Mouse (Mus musculus): ENCODE measurements around the gene Ppp1r8. TPM values are rescaled to one million over a fixed set of nuclear protein-coding genes. Genes with fewer than 3 reads are reported as not detected.
"Not testable (repeated sequence)": the region's sequence is repeated elsewhere in the genome, so short reads cannot be mapped to it uniquely, and the experiment has no call there.

Ppp1r8 gene
- polyA plus RNA-seq, 1 experiment from 2014 or later: 54.1 TPM

DNA sequence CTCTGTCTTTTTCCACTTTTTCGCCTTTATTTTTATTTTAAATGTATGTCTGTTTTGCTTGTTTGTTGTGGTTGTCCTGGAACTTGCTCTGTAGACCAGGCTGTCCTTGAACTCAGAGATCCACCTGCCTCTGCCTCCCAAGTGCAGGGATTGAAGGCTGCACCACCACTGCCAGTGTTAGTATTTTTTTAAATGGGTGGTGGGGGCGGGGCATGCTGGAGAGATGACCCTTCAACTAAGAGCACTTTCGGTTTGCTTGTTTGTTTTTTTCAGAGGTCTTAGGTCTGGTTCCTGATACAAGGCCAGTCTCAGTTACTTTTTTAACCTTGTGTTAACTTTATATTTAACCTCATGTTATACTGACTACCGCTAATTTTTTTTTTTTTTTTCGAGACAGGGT is 37.8 kb downstream of the Ppp1r8 start:
- H3K9me3 ChIP-seq: no peaks in the 10 kb centered on the region
- H3K36me3 ChIP-seq: no peaks in the 10 kb centered on the region
- no peaks in the 10 kb centered on the region for H3K27me3 ChIP-seq (replicated peaks)
- H3K4me2 ChIP-seq (replicated peaks): no peak overlapping the region
- H3K9ac ChIP-seq: no peak overlapping the region
- no peak overlapping the region for H3K4me3 ChIP-seq (replicated peaks)
- H3K27ac ChIP-seq: no peak overlapping the region
- 85% methylated on average over 5 of the region's 5 CpGs for WGBS
- 0 out of 2 replicates have a peak, but pooled peaks cover 2% of the 10 kb centered on the region for H3K4me1 ChIP-seq (replicated peaks)
- no peak for ATAC-seq

DNA sequence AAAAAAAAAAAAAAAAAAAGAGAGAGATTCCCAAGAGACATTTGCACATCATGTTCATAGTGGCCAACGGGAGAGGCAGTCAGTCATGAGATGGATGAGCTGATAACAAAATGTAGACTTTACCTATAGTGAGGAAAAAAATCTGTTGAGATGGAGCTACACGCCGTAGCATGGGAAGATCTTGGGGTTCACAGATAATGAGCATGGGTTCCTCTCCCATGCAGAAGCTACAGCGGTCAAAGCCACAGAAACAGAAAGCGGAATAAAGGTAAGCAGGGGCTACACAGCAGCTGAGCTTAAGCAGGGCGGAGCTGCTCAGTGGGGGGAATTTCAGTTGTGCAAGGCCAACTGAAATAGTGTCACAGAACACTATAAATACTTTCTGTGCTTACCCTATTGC is 38.6 kb downstream of the Ppp1r8 start:
- no peaks in the 10 kb centered on the region for H3K27me3 ChIP-seq (replicated peaks)
- H3K4me2 ChIP-seq (replicated peaks): no peak overlapping the region
- no peaks in the 10 kb centered on the region for H3K9me3 ChIP-seq
- H3K36me3 ChIP-seq: no peaks in the 10 kb centered on the region
- H3K4me3 ChIP-seq (replicated peaks): no peak overlapping the region
- WGBS: 90% methylated on average over 6 of the region's 6 CpGs
- H3K27ac ChIP-seq: no peak overlapping the region
- no peak overlapping the region for H3K9ac ChIP-seq
- no peak for ATAC-seq
- 0 out of 2 replicates have a peak, but pooled peaks cover 2% of the 10 kb centered on the region for H3K4me1 ChIP-seq (replicated peaks)

DNA sequence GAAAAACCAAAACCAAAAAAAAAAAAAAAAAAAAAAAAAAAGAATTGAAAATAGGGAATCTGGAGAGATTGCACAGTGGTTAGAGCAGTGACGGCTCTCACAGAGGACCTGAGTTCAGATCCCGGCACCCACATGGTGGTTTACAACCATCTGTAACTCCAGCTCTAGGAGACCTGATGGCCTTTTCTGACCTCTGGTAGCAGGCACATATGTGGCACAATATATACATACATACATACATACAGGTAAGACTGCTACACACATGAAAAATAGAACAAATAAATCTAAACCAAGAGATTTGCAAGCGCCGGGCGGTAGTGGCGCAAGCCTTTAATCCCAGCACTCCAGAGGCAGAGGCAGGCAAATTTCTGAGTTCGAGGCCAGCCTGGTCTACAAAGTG is 39.1 kb downstream of the Ppp1r8 start:
- Histone ChIP-seq H3K4me3 (replicated peaks) (no peak overlapping the region), H3K9me3 (no peaks in the 10 kb centered on the region), H3K36me3 (no peaks in the 10 kb centered on the region), H3K27ac (no peak overlapping the region), H3K4me1 (replicated peaks) (0 out of 2 replicates have a peak, but pooled peaks cover 2% of the 10 kb centered on the region), H3K4me2 (replicated peaks) (no peak overlapping the region), H3K9ac (no peak overlapping the region), H3K27me3 (replicated peaks) (no peaks in the 10 kb centered on the region)
- 96% methylated on average over 7 of the region's 7 CpGs for WGBS
- no peak for ATAC-seq

GRCm38 (mm10) chr4:132803212-132803611 is 39.8 kb downstream of the Ppp1r8 start:
- H3K4me2 ChIP-seq (replicated peaks): no peak overlapping the region
- 0 out of 2 replicates have a peak, but pooled peaks cover 1% of the 10 kb centered on the region for H3K4me1 ChIP-seq (replicated peaks)
- H3K9ac ChIP-seq: no peak overlapping the region
- H3K4me3 ChIP-seq (replicated peaks): no peak overlapping the region
- H3K27me3 ChIP-seq (replicated peaks): no peaks in the 10 kb centered on the region
- H3K27ac ChIP-seq: no peak overlapping the region
- WGBS: 87% methylated on average over 5 of the region's 5 CpGs
- no peaks in the 10 kb centered on the region for H3K36me3 ChIP-seq
- no peaks in the 10 kb centered on the region for H3K9me3 ChIP-seq
- no peak for ATAC-seq

GRCm38 (mm10) chr4:132802171-132802637 is 40.8 kb downstream of the Ppp1r8 start:
- Histone ChIP-seq H3K27me3 (replicated peaks) (no peaks in the 10 kb centered on the region), H3K4me1 (replicated peaks) (no peaks in the 10 kb centered on the region), H3K9ac (no peak overlapping the region), H3K27ac (no peak overlapping the region), H3K4me2 (replicated peaks) (no peak overlapping the region), H3K36me3 (no peaks in the 10 kb centered on the region), H3K9me3 (no peaks in the 10 kb centered on the region), H3K4me3 (replicated peaks) (no peak overlapping the region)
- 62% methylated on average over 16 of the region's 16 CpGs for whole genome bisulfite sequencing
- no peak for ATAC-seq

- no peaks in the 10 kb centered on the region for H3K27me3 ChIP-seq (replicated peaks)
- no peak overlapping the region for H3K9ac ChIP-seq
- H3K9me3 ChIP-seq: no peaks in the 10 kb centered on the region
- no peak overlapping the region for H3K27ac ChIP-seq
- no peak overlapping the region for H3K4me3 ChIP-seq (replicated peaks)
- H3K4me1 ChIP-seq (replicated peaks): no peaks in the 10 kb centered on the region
- no peaks in the 10 kb centered on the region for H3K36me3 ChIP-seq
- H3K4me2 ChIP-seq (replicated peaks): no peak overlapping the region
- WGBS: 85% methylated on average over 18 of the region's 18 CpGs
- no peak for ATAC-seq
Observed at GRCm38 (mm10) chr4:132801176-132802077, 41.5 kb downstream of the Ppp1r8 start.

GRCm38 (mm10) chr4:132799845-132800244 is 43.1 kb downstream of the Ppp1r8 start:
- Histone ChIP-seq H3K4me3 (replicated peaks) (no peak overlapping the region), H3K27me3 (replicated peaks) (peaks cover 4% of the 10 kb centered on the region), H3K9me3 (no peaks in the 10 kb centered on the region), H3K36me3 (no peaks in the 10 kb centered on the region), H3K4me1 (replicated peaks) (peaks cover 6% of the 10 kb centered on the region; the same call in 1 of the 2 replicates), H3K27ac (no peak overlapping the region), H3K9ac (no peak overlapping the region), H3K4me2 (replicated peaks) (no peak overlapping the region)
- WGBS: 84% methylated on average over 4 of the region's 4 CpGs
- no peak for ATAC-seq

DNA sequence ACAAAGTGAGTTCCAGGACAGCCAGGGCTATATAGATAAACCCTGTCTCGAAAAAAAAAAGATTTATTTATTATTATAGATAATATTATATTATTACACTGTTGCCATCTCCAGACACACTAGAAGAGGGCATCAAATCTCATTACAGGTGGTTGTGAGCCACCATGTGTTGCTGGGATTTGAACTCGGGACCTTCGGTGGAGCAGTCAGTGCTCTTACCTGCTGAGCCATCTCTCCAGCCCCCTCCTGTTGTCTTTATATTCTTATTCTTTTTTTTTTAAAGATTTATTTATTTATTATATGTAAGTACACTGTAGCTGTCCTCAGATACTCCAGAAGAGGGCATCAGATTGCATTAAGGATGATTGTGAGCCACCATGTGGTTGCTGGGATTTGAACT is 44.3 kb downstream of the Ppp1r8 start:
- not testable (repeated sequence) for H3K9me3 ChIP-seq; H3K36me3 ChIP-seq; H3K4me3 ChIP-seq (replicated peaks); H3K27me3 ChIP-seq (replicated peaks); H3K4me2 ChIP-seq (replicated peaks); H3K4me1 ChIP-seq (replicated peaks); H3K27ac ChIP-seq; ATAC-seq; H3K9ac ChIP-seq
- 90% methylated on average over 3 of the region's 3 CpGs for WGBS

DNA sequence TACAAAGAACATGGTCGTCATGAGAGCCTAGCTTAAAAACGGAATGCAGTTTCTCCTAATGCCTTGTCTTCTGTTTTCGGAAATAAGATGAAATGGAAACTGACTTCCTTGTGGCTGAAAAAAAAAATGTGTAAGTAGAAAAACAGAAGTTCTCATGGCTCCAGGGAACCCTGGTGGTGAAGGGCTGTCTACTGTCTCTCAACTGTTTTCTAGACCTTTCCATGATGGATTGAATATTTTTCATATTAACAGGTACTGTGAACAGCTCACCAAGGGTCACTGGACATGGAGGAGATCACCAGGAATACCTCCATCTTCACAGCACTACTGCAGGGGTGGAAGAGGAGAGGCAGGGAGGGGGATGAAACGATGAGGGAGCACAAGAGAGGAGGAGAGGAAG is 44.9 kb downstream of the Ppp1r8 start:
- Histone ChIP-seq H3K36me3 (no peaks in the 10 kb centered on the region), H3K27me3 (replicated peaks) (peaks cover 6% of the 10 kb centered on the region), H3K4me2 (replicated peaks) (no peak overlapping the region), H3K4me3 (replicated peaks) (no peak overlapping the region), H3K27ac (no peak overlapping the region), H3K4me1 (replicated peaks) (peaks cover 6% of the 10 kb centered on the region; the same call in 1 of the 2 replicates), H3K9ac (no peak overlapping the region), H3K9me3 (no peaks in the 10 kb centered on the region)
- no peak for ATAC-seq
- WGBS: 66% methylated on average over 4 of the region's 4 CpGs

DNA sequence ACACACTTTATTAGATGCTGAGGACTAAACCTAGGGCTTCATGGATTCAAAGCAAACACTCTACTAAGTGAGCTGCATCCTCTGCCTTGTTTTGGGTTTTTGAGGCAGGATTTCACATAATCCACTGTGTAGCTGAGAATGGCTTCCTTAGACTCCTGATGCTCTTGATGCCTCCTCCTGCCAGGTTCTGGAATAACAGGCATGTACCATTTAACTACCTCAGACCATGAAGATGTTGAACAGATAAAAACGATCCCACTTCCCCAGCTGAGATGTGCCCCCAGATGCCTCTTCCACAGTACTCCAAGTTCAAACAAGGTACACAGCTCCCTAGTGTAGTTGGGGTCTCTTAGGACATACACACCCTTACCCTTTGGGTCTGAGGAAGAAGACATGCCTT is 45.5 kb downstream of the Ppp1r8 start:
- WGBS: 67% methylated on average over 1 of the region's 1 CpGs
- Histone ChIP-seq H3K9ac (no peak overlapping the region), H3K4me2 (replicated peaks) (no peak overlapping the region), H3K4me1 (replicated peaks) (peaks cover 6% of the 10 kb centered on the region; the same call in 1 of the 2 replicates), H3K36me3 (no peaks in the 10 kb centered on the region), H3K4me3 (replicated peaks) (no peak overlapping the region), H3K27ac (no peak overlapping the region), H3K27me3 (replicated peaks) (peaks cover 6% of the 10 kb centered on the region), H3K9me3 (no peaks in the 10 kb centered on the region)
- no peak for ATAC-seq

DNA sequence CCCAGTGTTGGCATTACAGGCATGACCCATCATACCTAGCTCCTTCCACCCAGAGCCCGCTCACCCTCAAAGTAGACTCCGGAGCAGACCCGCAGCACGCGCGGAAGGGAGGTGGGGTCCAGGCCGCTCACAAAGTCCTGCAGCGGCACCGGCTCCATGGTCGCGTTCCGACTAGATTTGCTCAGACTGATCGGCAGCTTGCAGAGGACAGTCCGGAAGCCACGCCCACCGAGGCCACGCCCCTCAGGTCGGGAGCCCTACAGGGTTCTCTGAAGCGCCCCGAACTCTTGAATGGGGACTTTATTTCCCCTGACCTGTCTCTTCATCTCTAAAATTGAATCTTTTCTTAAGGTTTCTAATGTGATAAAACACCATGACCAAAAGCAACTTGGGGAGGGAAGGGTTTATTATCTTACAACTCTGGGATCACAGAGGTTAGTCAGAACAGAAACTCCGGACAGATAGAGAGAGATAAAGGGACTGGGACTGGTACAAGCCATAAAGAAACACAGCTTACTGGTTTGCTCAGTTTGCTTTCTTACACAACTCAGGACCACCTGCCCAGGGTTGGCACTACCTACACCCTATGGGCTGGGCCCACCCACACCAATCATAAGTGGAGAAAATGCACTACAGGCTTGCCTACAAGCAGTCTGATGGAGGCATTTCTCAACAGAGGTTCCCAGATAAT is 46.6 kb downstream of the Ppp1r8 start, which contains the start of gene Themis2:
Themis2 (minus strand) TSS at position 192 of the 691 bp plus-strand sequence.
- H3K4me2 ChIP-seq (replicated peaks): peak within 1 kb of the TSS; percentile 75
- peak; percentile 82 for ATAC-seq
- 2% methylated on average over 21 of the region's 21 CpGs for WGBS
- H3K36me3 ChIP-seq: no peaks in the 10 kb centered on the region
- no peaks in the 10 kb centered on the region for H3K9me3 ChIP-seq
- peaks cover 6% of the 10 kb centered on the region; the same call in 1 of the 2 replicates for H3K4me1 ChIP-seq (replicated peaks)
- H3K9ac ChIP-seq: peak within 1 kb of the TSS; percentile 31
- peak within 1 kb of the TSS; percentile 32 for H3K4me3 ChIP-seq (replicated peaks)
- H3K27ac ChIP-seq: no peak within 1 kb of the TSS
- H3K27me3 ChIP-seq (replicated peaks): peaks cover 6% of the 10 kb centered on the region

GRCm38 (mm10) chr4:132795171-132795570 is 47.8 kb downstream of the Ppp1r8 start:
- H3K9ac ChIP-seq: no peak overlapping the region
- peaks cover 6% of the 10 kb centered on the region for H3K27me3 ChIP-seq (replicated peaks)
- no peak for ATAC-seq
- peaks cover 6% of the 10 kb centered on the region; the same call in 1 of the 2 replicates for H3K4me1 ChIP-seq (replicated peaks)
- H3K27ac ChIP-seq: no peak overlapping the region
- H3K36me3 ChIP-seq: no peaks in the 10 kb centered on the region
- 60% methylated on average over 7 of the region's 7 CpGs for WGBS
- no peaks in the 10 kb centered on the region for H3K9me3 ChIP-seq
- no peak overlapping the region for H3K4me3 ChIP-seq (replicated peaks)
- no peak overlapping the region for H3K4me2 ChIP-seq (replicated peaks)

Measured in intestine, embryonic 15.5 days (tissue).